Mouse (Mus musculus): ENCODE measurements around the gene Adar. TPM values are rescaled to one million over a fixed set of nuclear protein-coding genes. Genes with fewer than 3 reads are reported as not detected.

The Adar gene
- polyA plus RNA-seq (2014; fragmentation: Illumina TruSeq; extraction: RNeasy Lipid Tissue Mini Kit (QIAGEN cat#74804); ENCODE audit: low replicate concordance), result 4.4 TPM

GRCm38 (mm10) chr3:89714359-89715206, at the start of gene Adar:
TSS of gene Adar (plus strand) at chr3:89715022.

GRCm38 (mm10) chr3:89764119-89764724, 49.4 kb downstream of the Adar start, which contains the start of gene Chrnb2:
TSS of gene Chrnb2 (minus strand) at chr3:89764632.

GRCm38 (mm10) chr3:89772968-89773709, 58.3 kb downstream of the Adar start, which contains the start of gene Ube2q1:
TSS of gene Ube2q1 (plus strand) at chr3:89773616.

Other genes with a start within 250 kb of the Adar start
- 4.5 TPM for gene Kcnn3, start 194.9 kb upstream of the Adar start, polyA plus RNA-seq (2014; fragmentation: Illumina TruSeq; extraction: RNeasy Lipid Tissue Mini Kit (QIAGEN cat#74804); ENCODE audit: low replicate concordance)
- 0.33 TPM for gene Chrnb2, start 49.6 kb downstream of the Adar start, polyA plus RNA-seq (2014; fragmentation: Illumina TruSeq; extraction: RNeasy Lipid Tissue Mini Kit (QIAGEN cat#74804); ENCODE audit: low replicate concordance)
- 69.1 TPM for gene Ube2q1, start 58.6 kb downstream of the Adar start, polyA plus RNA-seq (2014; fragmentation: Illumina TruSeq; extraction: RNeasy Lipid Tissue Mini Kit (QIAGEN cat#74804); ENCODE audit: low replicate concordance)
- gene She, start 116.3 kb downstream of the Adar start, polyA plus RNA-seq (2014; fragmentation: Illumina TruSeq; extraction: RNeasy Lipid Tissue Mini Kit (QIAGEN cat#74804); ENCODE audit: low replicate concordance), result 2.5 TPM
- gene Il6ra, start 198.2 kb downstream of the Adar start, polyA plus RNA-seq (2014; fragmentation: Illumina TruSeq; extraction: RNeasy Lipid Tissue Mini Kit (QIAGEN cat#74804); ENCODE audit: low replicate concordance), result 1.8 TPM
- gene Atp8b2, start 248.5 kb downstream of the Adar start, polyA plus RNA-seq (2014; fragmentation: Illumina TruSeq; extraction: RNeasy Lipid Tissue Mini Kit (QIAGEN cat#74804); ENCODE audit: low replicate concordance), result 4.0 TPM

Data from small intestine, adult 10 weeks (tissue).